Mouse (Mus musculus) cortical plate, adult 2 months (tissue): ENCODE data around the gene Rbm39.

Source experiments
- CTCF ChIP-seq: fragments of 200-500 bp; IDR thresholded peaks from 2 replicates; pipeline ENCODE4 v1.5.1; 2011; ENCODE audit warnings: mild to moderate bottlenecking, control low read depth, low read length; ENCODE audit not compliant: insufficient read depth; ENCODE audit errors: extremely low read depth
- POLR2A ChIP-seq: fragments of 200-500 bp; IDR thresholded peaks from 2 replicates; pipeline ENCODE4 v1.6.1; 2011; ENCODE audit warnings: mild to moderate bottlenecking, low read length, control low read depth; ENCODE audit not compliant: insufficient read depth; ENCODE audit errors: extremely low read depth

- no peak for TF ChIP-seq CTCF
- no peak for TF ChIP-seq POLR2A
Measured at GRCm38 (mm10) chr2:156222100-156222499, 42.1 kb upstream of the Rbm39 start.
